Mouse (Mus musculus) lung, postnatal 0 days (tissue): ENCODE results near the gene Arid5b. TPM values are rescaled to one million over a fixed set of nuclear protein-coding genes. Genes with fewer than 3 reads are reported as not detected.

Source experiments
- ATAC-seq: fragments of 200-750 bp; cut with Nextera tagmentation; 2 replicates; pipeline ENCODE4 v1.8.0; 2017; ENCODE audit warnings: moderate library complexity
- DNase-seq: peaks from one replicate; pipeline ENCODE4 v3.0.0-alpha.2; 2016; ENCODE audit warnings: low spot score
- H3K27ac ChIP-seq: fragments of 300-500 bp; sonication (generic); 2 replicates; pipeline ENCODE4 v1.5.1; 2014; ENCODE audit warnings: antibody characterized with exemption, mild to moderate bottlenecking, low read length, mixed read lengths
- H3K27me3 ChIP-seq: fragments of 300-500 bp; sonication (generic); replicated peaks from 2 replicates; pipeline ENCODE4 v1.6.1; 2014; ENCODE audit warnings: low read length, mixed read lengths; ENCODE audit not compliant: insufficient read depth
- H3K36me3 ChIP-seq: fragments of 300-500 bp; sonication (generic); 2 replicates; pipeline ENCODE4 v1.6.1; 2014; ENCODE audit warnings: low read length, mixed read lengths; ENCODE audit not compliant: insufficient read depth
- H3K4me1 ChIP-seq: fragments of 300-500 bp; sonication (generic); 2 replicates; pipeline ENCODE4 v1.6.1; 2014; ENCODE audit warnings: antibody characterized with exemption, low read depth, low read length, mixed read lengths; ENCODE audit not compliant: insufficient read depth
- H3K4me2 ChIP-seq: fragments of 300-500 bp; sonication (generic); replicated peaks from 2 replicates; pipeline ENCODE4 v1.6.1; 2014; ENCODE audit warnings: low read depth, mild to moderate bottlenecking, low read length, moderate library complexity, mixed read lengths
- H3K4me3 ChIP-seq: fragments of 300-500 bp; sonication (generic); 2 replicates; pipeline ENCODE4 v1.5.1; 2014; ENCODE audit warnings: low read depth, low read length
- H3K9ac ChIP-seq: fragments of 300-500 bp; sonication (generic); replicated peaks from 2 replicates; pipeline ENCODE4 v1.6.1; 2014; ENCODE audit warnings: low read depth, mild to moderate bottlenecking
- H3K9me3 ChIP-seq: fragments of 300-500 bp; sonication (generic); 2 replicates; pipeline ENCODE4 v1.6.1; 2016; ENCODE audit warnings: low read length, mixed read lengths
- CTCF ChIP-seq: IDR thresholded peaks from 2 replicates; pipeline ENCODE4 v1.5.1; 2016; ENCODE audit warnings: antibody characterized with exemption, mild to moderate bottlenecking
- EP300 ChIP-seq: IDR thresholded peaks from 2 replicates; pipeline ENCODE4 v1.6.1; 2016; ENCODE audit warnings: antibody characterized with exemption, mild to moderate bottlenecking, control low read depth
- WGBS: fragments of 180-500 bp; shearing (Covaris S2); extraction: QIAGEN DNeasy Blood & Tissue Kit; methylation state at CpG from one replicate; pipeline ENCODE4 v1.1.7; 2014; 5-methylcytosine and 5-hydroxymethylcytosine counted together
- polyA plus RNA-seq: library from polyadenylated mRNA; unstranded; fragments of >200 nt; fragmentation: Nextera tagmentation; extraction: Ambion mirVana; gene quantifications from 2 replicates; pipeline ENCODE4 v1.2.1, GENCODE M21; 2015

Gene Arid5b
- polyA plus RNA-seq, 1 experiment from 2014 or later: 42.8 TPM

DNA sequence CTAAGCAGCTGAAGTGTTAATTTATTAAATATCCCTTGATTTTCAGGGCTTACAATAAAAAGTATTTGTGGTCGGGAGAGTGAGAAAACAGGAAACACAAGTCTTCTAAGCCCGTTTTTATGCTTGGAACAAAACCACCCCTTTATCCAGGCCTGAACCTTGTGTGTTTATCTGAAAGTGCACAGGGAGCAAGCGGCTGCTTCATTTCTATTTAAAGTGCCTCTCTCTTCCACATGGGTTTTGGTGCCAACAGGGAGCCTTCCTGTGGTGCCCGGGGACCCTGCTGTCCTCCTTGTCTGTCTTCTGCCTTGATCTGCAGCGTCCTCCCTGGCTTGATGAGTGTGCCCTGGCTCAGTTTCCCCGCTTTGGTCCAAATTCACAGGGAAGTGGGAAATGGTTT, 40.9 kb upstream of the Arid5b start:
- no peak for ATAC-seq
- Histone ChIP-seq H3K9ac (no peak overlapping the region), H3K9me3 (no peaks in the 10 kb centered on the region), H3K4me1 (peaks cover 8% of the 10 kb centered on the region; the same call in 1 of the 2 replicates), H3K27me3 (no peaks in the 10 kb centered on the region), H3K4me3 (no peak overlapping the region), H3K4me2 (no peak overlapping the region), H3K27ac (no peak overlapping the region), H3K36me3 (no peaks in the 10 kb centered on the region)
- no peak for TF ChIP-seq CTCF
- no peak for TF ChIP-seq EP300
- peak; percentile 27 for DNase-seq
- WGBS: 32% methylated on average over 6 of the region's 6 CpGs

DNA sequence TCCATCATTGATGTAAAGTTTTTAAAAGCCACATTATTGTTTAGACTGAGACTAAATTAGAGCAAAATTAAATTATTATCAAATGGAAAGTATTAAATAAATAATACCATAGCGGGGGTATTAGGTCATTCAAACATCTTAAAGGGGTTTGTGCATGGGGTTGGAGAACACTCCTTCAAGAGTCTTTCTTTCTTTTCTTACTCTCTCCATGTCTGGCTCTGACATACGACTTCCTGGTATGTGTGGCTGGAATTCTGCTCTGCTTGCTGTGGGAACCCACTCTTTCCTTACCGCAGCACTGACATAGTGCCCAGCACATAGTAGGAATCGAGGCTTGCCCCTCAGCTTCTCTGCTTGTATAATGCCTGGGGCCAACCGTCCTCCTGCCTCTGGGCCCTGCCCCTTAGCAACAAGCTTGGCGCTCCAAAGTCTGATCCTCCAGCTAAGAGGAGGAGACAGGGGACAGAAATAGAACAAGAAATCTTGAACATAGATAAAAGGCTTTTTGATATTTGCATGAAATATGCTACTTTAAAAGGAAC, 40.0 kb upstream of the Arid5b start:
- no peak for TF ChIP-seq CTCF
- Histone ChIP-seq H3K9ac (no peak overlapping the region), H3K27me3 (no peaks in the 10 kb centered on the region), H3K4me2 (no peak overlapping the region), H3K4me1 (peaks cover 8% of the 10 kb centered on the region; the same call in 1 of the 2 replicates), H3K9me3 (no peaks in the 10 kb centered on the region), H3K36me3 (no peaks in the 10 kb centered on the region), H3K4me3 (no peak overlapping the region), H3K27ac (0 out of 2 replicates have a peak overlapping the region, but pooled peaks have one; percentile 20)
- 27% methylated on average over 6 of the region's 6 CpGs for WGBS
- DNase-seq (no peak), ATAC-seq (no peak)

DNA sequence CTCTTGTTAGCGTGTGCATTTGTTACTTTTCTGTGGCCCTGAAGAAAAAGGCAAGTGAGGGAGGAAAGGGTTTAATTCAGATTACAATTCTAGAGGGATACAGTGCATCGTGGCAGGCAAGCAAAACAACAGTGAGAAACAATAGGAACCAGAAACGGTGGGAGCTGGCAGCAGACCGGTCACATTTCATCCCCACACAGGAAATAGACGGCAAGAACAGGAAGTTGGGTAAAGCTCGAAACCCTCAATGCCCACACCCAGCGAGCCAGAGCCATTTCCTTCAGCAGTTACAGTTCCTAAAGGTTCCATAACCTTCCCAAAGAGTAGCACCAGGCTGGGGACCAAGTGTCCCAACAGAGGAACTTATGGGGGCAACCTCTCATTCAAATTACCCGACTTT, 34.2 kb upstream of the Arid5b start:
- 66% methylated on average over 8 of the region's 8 CpGs for WGBS
- Histone ChIP-seq H3K9me3 (no peaks in the 10 kb centered on the region), H3K27me3 (no peaks in the 10 kb centered on the region), H3K27ac (no peak overlapping the region), H3K4me3 (no peak overlapping the region), H3K9ac (no peak overlapping the region), H3K4me1 (no peaks in the 10 kb centered on the region), H3K36me3 (no peaks in the 10 kb centered on the region), H3K4me2 (no peak overlapping the region)
- no peak for ATAC-seq
- TF ChIP-seq EP300: no peak
- TF ChIP-seq CTCF: no peak
- DNase-seq: no peak

DNA sequence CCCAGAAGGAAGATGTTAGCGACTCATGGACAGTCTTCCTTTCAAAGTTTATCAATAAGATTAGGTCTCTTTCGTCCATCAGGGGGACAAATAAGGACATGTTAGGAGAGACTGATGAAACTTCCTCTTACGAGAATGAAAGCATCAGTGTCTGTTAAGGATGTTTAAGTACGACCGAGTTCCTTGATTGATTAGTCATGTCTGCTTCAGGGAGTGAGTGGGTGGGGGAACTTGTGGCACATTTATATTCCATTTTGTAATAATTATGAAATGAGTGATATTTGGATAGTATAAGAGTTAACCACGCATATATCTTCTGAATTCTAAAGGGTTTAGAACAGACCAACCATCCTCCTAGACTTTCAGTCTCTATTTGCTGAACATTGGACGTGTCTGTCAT, 22.5 kb upstream of the Arid5b start:
- no peak overlapping the region for H3K4me2 ChIP-seq
- H3K27ac ChIP-seq: no peak overlapping the region
- no peaks in the 10 kb centered on the region for H3K4me1 ChIP-seq
- H3K9ac ChIP-seq: no peak overlapping the region
- no peak overlapping the region for H3K4me3 ChIP-seq
- H3K27me3 ChIP-seq: no peaks in the 10 kb centered on the region
- WGBS: 67% methylated on average over 7 of the region's 7 CpGs
- no peaks in the 10 kb centered on the region for H3K9me3 ChIP-seq
- no peaks in the 10 kb centered on the region for H3K36me3 ChIP-seq
- no peak for TF ChIP-seq CTCF
- no peak for TF ChIP-seq EP300
- DNase-seq: no peak
- no peak for ATAC-seq

DNA sequence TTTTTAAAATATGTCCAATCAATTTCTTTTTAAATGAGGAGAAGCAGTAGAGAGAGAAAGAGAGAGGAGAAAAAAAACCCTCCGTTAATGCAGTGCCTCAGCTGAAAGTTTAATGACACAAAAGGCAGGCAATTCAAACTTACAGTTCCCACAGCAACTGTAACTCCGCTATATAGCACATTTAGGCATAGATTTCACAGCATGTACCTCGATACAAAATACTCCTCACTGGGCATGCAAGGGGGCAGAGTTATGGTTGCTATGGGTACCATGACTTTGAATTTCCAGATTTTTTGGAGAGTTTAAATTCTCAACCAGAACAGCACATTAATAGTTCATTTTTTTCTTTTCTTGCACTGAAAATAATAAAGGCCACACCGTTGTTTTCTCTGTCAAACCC, 10.9 kb upstream of the Arid5b start:
- Histone ChIP-seq H3K36me3 (no peaks in the 10 kb centered on the region), H3K9me3 (no peaks in the 10 kb centered on the region), H3K27me3 (no peaks in the 10 kb centered on the region), H3K4me2 (no peak overlapping the region), H3K4me3 (no peak overlapping the region), H3K4me1 (no peaks in the 10 kb centered on the region), H3K27ac (no peak overlapping the region), H3K9ac (no peak overlapping the region)
- ATAC-seq: no peak
- no peak for DNase-seq
- WGBS: 75% methylated on average over 4 of the region's 4 CpGs
- TF ChIP-seq CTCF (no peak), EP300 (no peak)

DNA sequence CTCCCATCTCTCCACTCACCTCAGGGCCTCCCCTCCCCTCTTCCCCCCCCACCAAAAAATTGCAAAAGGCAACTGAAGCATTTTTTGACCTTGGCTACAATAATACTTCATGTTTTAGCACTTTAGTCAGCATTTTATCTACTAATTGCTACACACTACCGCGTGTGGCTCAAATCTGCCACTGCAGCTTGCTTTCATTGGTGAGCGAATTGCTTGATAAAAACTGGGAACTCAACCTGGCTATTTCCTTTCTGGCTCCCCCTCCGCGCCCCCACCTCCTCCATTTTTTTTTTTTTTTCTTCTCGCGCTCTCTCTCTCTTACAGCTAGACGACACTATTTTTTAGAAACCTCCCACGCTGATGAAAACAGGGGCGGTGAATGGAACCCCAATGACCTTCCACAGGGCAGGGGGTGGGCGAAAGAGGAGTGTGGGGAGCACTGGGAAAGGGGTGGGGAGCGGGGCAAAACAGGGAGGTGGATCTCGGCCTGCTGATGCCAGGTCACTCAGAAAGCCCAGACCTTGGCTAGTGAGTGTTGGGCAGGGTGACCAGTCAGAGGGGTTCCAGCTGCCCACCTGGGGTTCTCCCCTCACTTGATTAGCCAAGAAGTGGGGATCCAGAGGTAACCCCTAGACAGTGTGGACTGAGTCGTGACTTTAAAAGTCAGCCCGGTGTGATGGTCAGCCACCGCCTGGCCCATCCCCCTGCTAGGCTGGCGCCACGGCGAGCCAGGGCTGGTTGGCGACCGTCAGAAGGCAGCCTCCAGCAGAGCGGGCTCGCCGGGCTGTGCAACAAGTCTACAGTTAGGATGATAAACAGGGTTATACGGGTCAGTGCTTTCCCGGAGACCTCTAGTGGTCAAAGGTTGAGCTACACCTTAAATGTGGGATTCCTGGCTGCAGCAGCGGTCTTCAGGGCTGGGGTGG, 4.2 kb upstream of the Arid5b start:
- no peaks in the 10 kb centered on the region for H3K9me3 ChIP-seq
- H3K27ac ChIP-seq: peak overlapping the region; percentile 76
- peak overlapping the region; percentile 45 for H3K4me3 ChIP-seq
- under 1% methylated on average over 26 of the region's 27 CpGs for WGBS
- TF ChIP-seq EP300 (no peak; the same call in none of the 2 replicates), CTCF (peak; percentile 93)
- H3K4me1 ChIP-seq: peaks cover 6% of the 10 kb centered on the region; the same call in 1 of the 2 replicates
- peak overlapping the region; percentile 94 for H3K4me2 ChIP-seq
- H3K9ac ChIP-seq: peak overlapping the region; percentile 32
- H3K36me3 ChIP-seq: no peaks in the 10 kb centered on the region
- DNase-seq (peak; percentile 92), ATAC-seq (peak; percentile 94)
- H3K27me3 ChIP-seq: no peaks in the 10 kb centered on the region
